Mouse (Mus musculus): ENCODE measurements at regions not wholly inside any gene's neighbourhood (a gene's known extent, or its start where the extent isn't known, plus 50 kb on each side); places are given as distances from the start of the nearest gene placed in this dataset.

DNA sequence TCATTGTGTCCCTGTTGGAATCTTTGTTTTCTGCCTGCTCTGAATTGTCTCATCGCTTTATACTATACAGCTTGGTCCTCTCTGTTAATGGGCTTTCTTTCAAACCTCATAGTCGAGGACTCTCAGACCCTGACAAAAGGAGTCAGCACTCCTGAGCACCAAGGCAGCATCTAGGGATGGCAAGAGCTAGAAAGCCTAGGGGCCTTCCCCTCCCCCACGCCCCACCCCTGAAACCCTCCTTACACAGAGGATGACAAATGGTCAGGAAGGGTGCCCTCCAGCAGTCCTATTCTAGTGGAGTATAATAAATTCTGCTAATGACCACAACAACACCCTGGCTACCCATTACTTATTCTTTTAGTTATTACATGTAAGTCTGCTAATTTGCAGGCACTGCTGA is 74.4 kb downstream of the Tbx19 start:
- no peak for DNase-seq (ENCODE audit: low spot score in 2 of 2)

DNA sequence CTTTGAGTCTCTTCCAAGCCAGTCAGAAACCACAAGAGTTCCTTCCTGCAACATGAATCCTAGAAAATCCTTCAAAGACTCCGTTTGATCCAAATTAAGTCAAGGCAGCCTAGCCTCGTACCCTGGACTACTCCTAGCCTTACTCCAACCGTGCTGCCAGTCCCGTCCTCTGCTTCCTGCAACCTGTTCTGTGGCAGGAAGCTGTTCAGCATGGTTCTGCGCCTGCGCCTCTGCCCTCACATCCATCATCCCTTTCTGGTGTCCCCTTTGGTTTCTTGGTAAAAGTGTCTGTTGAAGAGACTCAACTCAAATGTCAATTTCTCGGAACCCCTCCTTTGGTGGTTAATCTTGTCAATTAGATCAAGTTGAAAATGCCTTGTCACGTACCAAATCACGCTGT is 75.8 kb downstream of the Tbx19 start:
- no peak for DNase-seq (ENCODE audit: low spot score in 2 of 2)

DNA sequence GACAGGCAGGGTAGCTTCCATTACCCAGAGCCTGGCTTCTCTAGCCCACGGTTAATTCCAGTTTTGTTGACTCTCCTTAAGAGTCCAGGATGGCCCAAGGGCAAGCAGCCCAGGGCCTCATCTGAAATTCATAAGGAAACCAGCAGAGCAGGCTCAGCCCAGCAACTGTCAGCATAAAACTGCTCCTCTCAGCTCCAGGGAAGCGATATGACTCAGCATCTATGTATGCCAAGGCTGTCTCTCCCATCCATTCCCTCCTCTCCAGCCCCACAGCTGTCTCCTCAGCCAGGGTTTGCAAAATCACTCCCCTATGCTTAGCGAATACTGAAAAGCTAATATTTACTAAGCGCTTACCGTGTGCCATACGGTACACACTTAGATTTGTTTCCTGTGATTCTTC is 76.4 kb downstream of the Tbx19 start:
- peak; percentile 58 to 64 for DNase-seq (ENCODE audit: low spot score in 2 of 2)

DNA sequence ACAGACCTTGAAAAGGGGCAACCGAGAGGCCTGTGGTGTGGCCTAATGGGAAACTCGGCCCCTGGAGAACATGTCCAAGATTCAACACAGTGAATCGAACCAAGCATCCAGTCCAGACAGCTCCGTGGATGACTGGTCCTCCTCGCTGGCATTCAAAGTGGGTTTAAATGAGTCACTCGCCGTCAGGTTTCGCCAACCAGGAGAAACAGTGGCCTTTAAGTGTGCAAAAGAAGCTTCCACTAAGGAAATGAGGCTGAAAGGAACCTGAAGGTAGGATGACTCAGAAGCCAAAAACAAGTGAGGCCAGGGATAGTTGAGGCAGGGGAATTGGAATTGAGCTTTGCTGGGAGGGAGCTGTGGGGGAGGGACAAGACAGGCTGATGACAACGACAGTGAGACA is 80.2 kb downstream of the Tbx19 start:
- DNase-seq (ENCODE audit: low spot score in 2 of 2), result no peak

DNA sequence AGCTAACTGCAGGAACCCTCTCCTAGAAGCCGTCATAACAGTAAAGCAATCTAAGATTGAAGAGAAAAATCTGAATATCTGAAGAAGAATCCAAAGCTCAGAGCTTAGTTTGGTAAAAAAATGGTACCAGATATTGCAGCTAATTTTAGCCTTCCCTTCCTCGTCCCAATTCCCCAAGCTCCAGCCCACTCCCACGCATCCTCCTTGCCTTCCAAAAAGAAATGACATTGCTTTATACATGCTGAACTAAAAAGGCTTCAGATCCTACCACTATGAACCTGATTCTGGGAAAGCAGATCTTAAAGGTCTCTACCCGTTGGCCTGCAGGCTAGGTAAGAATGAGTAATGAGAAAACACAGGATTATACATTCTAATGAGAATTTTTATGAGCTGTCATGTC is 83.3 kb downstream of the Tbx19 start:
- DNase-seq (ENCODE audit: low spot score in 2 of 2), result peak in 1 of 2 experiments; percentile 48

DNA sequence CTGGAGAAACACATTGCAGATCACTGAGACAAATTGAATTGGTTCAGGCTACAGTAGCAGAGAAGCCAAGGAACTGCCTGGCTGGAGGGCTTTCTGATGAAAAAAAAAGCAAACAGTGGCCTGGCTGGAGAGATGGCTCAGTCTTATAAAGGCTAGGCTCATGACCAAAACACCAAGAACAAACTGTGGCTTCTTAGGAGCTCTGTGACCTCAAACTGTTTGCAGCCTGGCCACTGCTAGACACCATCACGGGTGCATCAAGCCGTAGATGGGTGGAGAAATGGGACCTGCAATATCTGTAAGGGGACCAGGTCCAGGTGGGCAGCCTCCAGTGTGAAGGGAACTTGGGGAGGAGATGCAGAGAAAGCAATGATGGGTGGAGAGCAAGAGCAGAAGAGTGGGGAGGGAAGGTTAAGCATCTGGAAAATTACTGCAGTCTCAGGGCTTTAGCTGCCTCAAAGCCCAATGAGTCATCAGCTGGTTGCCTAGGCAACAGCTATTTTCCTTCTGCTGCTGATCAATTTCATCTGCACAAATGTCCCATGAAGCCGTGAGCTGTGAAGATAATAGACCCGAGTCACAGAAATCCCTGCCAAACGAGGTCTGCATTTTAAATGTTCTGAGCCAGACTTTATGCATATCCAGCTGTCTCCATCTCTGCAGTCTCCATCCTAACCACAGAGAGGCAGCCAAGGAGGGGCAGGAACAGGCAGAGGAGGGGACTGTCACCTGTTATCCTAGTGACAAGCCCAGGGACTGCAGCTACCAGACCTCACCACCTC is 85.1 kb downstream of the Tbx19 start:
- peak; percentile 91 to 97 for DNase-seq (ENCODE audit: low spot score in 2 of 2)

DNA sequence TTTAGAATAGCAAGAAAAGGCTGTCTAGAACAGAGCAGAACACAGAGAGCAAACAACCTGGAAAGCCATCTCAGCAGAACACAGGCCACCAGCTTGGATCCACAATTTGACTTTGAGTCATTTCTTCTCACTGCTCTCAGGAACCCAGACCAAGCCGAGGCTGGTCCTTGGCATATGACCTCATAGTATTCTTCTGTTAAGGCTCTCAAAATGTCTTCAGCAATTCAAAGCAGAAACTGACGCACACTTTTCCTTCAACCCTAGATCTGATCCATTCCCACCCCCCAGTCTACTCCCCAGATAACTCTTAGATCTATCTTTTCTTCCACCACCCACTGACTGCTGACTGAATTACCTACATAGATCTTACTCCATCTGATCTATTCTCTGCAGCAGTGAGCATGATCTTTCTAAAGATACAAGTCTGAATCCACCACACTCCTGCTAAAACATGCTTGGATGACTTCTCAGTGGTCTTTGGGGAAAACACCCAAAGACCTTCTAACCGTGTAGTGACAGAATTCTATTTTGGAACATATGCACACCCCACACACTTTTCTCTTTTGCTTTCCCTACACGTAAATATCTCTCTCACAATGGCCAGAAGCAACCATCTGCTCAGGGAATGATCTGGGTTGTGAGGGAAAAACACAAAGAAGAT is 88.6 kb downstream of the Tbx19 start:
- peak; percentile 32 to 69 for DNase-seq (ENCODE audit: low spot score in 2 of 2)

DNA sequence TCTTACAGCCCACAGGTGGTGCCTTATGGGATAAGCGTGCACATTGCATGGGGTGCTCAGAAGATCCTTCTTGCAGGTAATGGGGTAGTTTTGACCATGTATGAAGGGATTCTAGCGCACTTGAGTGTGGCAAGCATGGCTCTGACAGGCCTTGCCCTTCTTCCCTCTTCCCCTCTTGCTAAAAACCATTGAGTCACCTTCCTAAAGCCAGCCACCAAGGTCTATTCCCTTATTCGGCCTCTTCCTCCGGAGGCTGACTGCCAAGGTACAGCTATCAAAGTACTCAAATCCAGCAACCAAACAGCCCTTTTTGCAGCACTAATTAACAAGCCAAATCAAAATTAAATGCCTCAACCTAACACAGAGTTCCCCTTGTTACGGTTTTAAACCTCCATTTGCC is 95.6 kb downstream of the Tbx19 start:
- no peak for DNase-seq (ENCODE audit: low spot score in 2 of 2)

DNA sequence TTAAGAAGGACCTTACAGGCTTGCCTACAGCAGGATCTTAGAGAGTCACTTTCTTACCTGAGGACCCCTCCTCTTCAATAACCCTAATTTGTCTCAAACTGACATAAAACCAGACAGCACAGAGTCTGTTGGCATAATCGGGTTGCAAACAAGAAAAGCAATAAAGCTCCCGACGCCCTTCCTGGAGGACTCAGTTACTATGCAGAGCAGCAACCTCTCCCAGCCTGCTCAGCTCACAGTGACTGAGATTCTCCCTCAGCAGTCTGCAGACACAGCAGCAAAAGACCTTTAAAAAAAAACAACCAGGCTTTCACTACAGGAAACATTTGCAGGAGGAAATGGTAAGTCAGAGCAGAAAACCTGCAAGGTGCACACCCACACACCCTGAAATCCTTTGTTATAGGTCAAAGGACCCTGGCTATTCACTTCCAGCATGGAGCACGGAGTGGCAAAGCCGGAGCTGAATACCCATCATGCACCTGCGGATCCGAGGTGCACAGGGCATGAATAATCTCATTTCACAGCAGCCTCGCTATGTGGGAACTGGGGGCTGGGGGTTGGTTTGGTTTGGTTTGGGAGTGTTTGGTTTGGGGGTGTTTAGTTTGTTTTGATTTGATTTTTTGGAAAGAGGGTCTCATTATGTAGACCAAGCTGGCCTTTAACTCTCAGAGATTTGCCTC is 97.6 kb downstream of the Tbx19 start:
- DNase-seq (ENCODE audit: low spot score in 2 of 2), result no peak

DNA sequence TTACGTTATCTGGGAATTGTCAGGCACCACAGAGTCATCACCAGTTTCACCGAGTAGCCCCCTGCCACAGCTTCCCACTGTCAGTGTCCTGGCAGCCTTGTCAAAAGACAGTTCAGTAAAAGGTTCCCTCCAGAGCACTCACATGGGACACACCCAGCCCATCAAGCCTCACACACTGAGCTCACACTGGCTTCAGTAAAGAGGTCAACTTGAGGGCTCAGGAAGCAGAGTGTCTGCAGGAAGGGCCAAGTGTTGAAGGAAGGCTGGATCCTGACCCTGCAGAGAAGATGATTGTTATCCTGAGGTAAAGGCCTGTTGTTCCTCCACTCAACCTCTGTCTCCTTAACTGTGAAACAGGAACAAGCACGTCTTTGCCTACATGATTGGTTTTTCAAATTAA is 99.2 kb downstream of the Tbx19 start:
- DNase-seq (ENCODE audit: low spot score in 2 of 2), result no peak

DNA sequence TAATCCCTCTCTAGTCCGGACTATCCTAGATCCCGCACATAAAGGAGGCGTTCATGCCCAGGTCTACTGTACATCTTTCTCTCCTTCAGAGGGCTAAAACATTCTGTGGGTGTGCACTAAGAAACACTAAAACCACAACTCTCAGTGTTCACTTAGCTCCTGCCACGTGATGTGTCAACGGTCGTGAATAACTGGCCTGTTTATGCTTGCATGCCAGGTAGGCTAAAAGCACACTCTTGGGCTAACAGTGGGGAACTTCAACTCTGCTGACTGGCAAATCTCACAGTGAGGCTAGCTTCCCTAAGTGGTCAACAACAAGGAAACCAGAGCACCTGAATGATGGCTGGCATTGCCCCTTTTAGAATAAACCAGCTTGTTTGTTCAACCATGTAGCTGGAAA is 106.3 kb downstream of the Tbx19 start:
- DNase-seq (ENCODE audit: low spot score in 2 of 2), result no peak

DNA sequence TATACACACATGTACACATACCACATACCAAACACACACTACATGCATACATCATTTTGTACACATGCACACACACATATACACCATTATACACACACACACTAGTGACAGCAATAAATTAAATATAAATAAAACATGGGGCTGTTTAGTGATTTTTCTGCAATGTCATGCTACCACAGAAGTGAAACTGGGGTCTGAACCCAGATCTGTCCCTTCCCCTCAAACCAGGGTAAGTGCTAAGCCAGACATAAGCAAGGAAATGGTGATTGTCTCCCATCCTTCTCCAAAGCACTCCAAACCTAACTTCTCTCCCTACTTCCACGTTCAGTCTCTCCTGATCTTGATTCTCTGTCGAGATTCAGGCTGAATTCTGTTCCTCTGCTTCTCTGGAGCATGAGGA is 109.3 kb downstream of the Tbx19 start:
- no peak for DNase-seq (ENCODE audit: low spot score in 2 of 2)

DNA sequence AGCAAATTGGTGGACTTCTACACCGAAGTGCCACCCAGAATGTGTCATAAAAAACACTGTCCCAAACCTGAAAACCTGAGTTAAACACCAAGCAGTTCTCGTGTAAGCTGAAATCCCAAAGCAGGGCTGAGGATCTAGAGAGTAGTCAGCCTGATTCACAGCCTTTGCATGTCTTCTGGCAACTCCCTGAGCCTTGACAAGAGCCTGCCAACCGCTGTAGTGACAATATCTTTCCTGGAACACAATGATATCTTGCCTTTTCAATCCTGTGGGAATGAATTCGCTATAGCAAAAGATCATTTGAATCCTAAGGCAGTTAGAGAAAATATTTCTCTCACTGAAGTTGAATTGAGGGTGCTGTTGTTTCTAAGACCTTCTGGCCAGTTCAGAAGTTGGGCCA is 110.4 kb downstream of the Tbx19 start:
- no peak for DNase-seq (ENCODE audit: low spot score in 2 of 2)

DNA sequence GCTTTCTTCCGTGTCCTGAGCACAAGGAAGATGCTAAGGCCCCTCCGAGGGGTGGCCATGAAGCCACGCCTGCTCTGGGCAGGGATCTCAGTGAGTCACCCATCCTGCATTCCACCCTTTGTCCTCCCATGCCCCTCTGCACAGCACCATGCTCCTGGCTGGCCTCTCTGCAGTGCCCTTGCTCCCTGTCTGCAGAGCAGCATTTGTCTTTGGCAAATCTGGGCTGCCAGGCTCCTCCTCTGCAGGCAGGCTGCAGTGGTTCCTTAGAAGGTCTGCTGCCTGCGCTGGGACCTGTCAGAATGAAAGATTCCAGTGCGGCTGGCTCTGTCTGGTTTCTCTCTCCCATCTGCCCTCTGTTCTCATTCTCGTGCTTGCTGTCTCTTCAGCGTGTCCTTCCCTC is 111.3 kb upstream of the Xcl1 start:
- peak in 1 of 2 experiments; percentile 60 for DNase-seq (ENCODE audit: low spot score in 2 of 2)

DNA sequence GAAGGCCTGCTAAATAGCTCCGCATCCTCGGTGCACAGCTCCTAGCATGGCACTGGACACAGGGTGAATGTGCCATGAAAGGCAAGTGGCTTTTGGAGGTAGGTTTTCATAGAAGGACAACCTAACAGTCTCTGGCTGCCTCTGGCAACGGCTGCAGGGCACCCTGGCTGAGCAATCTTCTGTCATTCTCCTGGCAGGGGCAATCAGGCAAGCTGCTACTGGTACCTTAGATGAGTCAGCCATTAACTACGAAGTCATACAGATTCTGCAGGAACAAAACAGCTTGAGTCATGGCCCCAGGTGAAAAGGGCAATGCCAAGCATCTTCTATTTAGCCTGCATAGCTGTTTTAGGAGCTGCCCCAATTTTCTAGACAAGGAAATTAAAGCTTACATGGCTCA is 110.7 kb upstream of the Xcl1 start:
- no peak for DNase-seq (ENCODE audit: low spot score in 2 of 2)

DNA sequence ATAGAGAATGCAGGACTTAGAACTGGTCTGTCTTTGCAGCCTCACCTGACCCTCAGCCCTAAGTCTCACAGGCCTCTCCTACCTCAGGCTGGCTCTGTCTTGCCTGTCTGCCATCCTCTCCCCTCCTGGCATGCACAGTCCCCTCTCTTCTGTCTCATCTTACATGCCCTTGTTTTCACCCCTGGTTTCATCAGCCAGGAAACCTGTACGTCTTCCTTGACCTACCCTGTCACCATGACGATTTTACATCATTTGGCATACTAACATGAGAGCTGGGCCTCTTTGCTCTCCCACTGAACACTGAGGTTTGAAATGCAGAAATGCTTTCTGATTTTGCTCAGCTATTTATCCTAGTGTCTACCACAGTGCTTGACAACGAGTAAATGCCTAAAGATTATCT is 108.0 kb upstream of the Xcl1 start:
- DNase-seq (ENCODE audit: low spot score in 2 of 2), result no peak

DNA sequence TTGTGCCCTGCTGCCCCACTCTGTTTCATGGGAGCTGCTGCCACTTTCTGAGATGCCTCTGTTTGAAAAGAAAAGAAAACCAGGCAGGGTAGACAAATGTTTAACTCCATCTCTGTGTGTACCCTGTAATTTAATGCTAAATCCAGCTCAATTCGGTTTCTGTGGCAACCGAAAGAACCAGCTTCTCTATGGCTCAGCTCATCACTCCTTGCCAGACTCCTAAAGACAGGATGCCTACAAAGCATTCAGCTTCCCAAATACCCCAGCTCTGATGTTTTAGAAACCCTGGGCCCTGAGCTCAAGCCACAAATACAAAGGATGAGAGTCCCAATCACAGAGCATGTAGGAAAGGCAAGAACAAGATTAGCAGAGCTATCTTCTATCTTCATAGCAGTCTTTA is 106.8 kb upstream of the Xcl1 start:
- DNase-seq (ENCODE audit: low spot score in 2 of 2), result peak in 1 of 2 experiments; percentile 73

DNA sequence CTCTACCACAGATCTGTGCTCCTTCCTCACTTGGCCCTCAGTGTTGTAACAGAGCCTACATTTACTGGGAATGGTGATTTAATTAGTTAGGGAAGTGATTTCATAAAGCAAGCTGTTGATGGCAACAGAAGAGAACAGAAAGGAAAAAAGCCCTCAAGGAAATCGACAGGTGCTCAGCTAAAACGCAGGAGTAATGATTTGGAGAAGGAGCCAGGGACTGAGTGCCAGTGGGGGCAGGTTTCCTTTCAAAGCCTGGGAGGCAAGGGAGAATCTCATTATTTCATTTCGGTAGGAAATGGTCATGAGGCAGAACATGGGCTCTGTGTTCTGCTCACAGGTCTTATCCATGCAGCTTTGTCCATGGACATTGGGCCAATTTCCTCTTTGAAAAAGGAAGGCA is 101.3 kb upstream of the Xcl1 start:
- DNase-seq (ENCODE audit: low spot score in 2 of 2), result no peak

DNA sequence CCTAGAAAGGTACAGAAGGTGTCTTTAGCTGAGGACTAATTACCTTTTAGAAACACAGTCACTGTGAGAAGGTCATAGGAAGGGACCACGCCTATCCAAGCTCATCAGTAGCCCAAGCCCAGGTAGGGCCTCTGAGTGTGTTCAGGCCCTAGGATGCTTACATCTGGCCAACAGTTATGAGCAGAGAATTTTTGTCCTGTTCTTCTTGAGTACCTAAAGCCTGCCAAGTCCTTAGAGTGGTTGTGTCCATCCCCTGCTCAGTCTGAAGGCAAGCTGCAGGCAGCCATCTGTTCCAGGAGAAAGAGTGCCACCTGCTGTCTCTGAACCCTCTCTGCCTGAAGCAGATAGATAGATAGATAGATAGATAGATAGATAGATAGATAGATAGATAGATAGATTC is 100.3 kb upstream of the Xcl1 start:
- DNase-seq (ENCODE audit: low spot score in 2 of 2), result peak in 1 of 2 experiments; percentile 84

DNA sequence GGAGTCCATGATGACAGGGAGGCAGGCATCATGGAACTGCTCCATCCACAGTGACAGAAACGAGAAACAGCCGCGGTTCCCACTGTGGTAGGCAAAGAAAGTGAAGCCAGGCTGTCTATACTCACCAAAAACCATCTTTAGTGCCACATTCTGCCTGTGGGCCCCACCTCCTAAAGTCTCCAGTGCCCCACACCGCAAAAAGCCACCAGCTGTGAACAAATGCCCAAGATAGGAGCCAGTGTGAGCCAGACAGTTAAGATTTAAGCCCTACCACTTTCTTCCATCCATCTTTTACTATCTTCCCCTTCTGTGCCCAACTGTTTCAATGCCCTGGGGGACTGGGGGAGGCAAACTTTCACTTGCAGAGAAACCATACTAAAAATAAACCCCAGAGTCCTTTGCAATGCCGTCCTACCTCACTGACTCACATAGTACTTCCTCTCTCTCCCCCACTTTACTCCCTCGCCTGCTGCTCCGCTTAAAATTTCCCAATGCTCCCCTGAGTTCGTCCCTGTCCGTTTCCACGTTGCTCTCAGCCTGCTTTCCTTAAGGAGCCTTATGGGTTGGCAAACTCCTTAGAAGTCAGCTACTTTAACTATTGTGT is 85.7 kb upstream of the Xcl1 start:
- no peak for DNase-seq (ENCODE audit: low spot score in 2 of 2)

DNA sequence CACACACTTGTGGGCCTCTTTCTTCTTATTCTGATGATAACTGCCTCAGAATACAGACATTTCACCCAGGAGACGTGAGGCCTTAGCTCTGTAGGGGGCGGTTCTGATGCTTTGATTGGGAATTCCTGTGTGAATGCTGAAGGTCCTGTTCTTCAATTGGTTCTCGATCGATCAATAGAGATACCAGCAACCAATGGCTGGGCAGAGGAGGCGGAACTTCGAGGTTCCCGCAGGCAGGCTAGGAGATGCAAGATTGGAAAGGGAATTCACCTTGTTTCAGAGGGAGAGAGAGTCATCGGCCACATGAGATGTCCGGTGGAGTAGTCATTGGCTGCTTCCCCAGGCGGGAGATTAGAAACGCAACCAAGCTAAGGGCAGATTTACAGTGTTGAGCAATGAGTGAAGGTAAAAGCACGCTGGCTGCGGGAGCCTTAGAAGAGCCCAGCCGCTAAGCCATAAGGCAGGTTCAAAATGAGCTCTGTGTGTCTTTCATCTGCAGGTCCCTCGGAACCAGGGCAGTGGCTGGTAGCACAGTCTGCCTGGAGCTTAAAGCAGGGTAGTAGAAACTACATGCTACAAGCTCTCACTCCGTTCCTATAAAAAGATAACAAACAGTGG is 83.5 kb upstream of the Xcl1 start:
- DNase-seq (ENCODE audit: low spot score in 2 of 2), result peak in 1 of 2 experiments; percentile 76

DNA sequence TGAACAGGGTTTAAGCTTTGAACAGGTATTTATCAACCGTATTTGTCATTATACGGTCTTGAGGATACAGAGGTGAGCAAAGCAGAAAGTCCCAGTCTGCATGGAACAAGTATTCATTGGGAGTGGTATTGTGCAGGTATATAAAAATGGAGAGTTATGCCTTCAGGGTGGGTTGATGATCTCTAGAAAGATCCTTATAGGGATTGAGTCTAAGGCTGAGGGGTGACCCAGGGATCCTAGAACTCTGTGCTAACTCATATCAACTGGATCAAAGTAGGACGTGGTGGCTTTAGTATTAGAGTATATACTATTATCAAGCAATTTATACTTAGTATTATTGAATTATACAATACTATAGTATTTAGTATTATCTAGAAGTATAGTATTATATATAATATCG is 82.9 kb upstream of the Xcl1 start:
- no peak for DNase-seq (ENCODE audit: low spot score in 2 of 2)

All from layer of hippocampus, adult 18-20 months (tissue).